Mouse (Mus musculus) 416B (cell line): ENCODE measurements around the gene Barx2.
"Not testable (repeated sequence)": the region's sequence is repeated elsewhere in the genome, so short reads cannot be mapped to it uniquely, and the experiment has no call there.

Experiments
- DNase-seq: peaks from one replicate; pipeline ENCODE4 v3.0.0; 2011; ENCODE audit warnings: low read depth

Barx2 gene

DNA sequence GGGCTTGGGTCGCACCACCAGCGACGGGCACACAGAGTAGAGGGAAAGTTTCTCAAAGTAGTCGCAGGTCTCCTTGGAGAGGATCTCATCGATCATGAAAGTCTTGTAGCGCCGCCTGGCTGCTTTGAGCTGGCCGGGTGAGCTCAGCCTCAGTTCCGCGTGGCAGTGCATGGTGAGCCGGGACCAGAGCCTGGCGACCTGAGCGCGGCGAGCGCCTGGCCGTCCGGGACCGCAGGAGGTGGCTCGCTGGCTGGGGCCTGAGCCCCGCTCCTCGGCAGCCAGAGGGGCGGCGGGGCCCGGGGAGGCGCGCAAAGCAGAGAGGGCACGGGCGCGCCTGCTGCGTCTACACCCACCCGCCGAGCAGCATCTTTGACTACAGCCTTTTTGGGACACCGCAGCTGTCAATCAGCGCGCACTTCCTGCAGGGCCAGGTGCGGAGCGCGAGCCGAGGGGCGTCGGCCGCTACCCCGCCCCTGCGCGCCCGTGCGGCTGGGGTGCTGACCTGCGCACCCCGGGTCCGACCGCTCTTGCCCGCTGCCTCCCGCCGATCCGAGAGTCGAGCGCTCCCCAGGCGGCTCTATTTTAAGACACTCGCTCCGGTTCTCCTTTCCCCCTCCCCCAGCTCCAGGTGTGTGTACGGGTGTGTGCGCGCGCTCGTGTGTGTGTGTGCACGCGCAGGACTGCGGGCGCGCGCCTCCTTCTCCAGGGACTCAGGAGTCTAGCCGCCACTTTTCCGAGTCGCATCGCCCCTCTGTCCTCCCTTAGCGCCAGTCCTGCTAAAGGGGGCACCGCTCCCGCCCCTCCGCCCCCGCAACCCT lies at the start of gene Barx2:
TSS of gene Barx2 (minus strand) at position 542 of the 818 bp plus-strand sequence.
- no peak for DNase-seq

DNA sequence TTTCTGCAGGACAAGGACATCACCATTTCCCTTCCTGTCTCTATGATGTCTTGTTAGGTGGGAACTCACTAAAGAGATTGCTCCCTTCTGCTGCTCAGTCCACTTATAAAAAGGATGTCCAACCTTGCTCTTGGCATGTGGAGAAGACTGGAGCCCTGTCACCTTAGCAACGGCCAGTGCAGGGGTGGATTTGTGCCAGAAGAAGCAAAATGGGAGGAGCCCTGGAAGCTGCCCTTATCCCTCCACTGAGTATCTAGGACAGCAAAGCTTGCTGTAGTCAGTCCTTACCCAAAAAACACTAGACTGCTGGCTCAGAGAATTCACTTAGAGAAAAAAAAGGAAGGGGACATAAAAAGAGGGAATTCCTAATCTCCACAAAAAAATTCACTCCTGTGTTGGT lies 49.0 kb upstream of the Barx2 start:
- no peak for DNase-seq

DNA sequence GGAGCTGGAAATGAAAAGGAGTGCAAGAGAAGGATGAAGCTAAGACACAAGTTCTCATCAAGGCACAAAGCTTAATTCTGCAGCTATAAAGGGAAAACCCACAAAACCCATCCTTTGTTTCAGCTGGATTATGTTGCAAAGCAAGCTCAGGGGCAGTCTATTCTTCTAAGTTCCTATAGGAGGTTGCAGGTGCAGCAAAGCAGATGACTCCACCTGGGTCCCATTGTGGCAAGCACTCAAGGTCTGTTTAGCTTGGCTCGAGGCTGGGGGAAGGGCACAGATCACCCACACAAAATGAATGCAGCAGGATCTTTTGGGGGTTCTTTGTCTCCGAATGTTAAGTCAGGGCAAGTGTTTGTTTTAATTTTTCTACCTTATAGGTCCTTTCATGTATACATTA lies 47.2 kb upstream of the Barx2 start:
- no peak for DNase-seq

DNA sequence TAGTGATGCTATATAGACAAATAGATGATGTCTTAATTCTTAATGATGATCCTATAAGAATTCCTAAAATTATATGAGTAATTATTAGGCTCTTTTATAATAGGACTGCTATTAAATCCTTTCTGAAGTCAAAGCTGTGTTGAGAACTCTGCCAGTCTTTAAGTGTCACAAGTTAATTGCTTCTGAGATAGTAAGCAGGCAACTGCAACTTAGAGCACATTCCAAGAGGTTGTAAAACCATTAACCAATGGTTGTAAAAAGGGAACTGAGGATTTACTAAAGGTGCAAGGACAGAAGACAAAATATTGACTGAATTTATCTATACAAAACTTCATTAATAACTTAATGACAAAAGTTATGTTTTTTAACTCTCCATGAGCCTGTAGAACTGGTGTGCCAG lies 44.9 kb upstream of the Barx2 start:
- DNase-seq: no peak

DNA sequence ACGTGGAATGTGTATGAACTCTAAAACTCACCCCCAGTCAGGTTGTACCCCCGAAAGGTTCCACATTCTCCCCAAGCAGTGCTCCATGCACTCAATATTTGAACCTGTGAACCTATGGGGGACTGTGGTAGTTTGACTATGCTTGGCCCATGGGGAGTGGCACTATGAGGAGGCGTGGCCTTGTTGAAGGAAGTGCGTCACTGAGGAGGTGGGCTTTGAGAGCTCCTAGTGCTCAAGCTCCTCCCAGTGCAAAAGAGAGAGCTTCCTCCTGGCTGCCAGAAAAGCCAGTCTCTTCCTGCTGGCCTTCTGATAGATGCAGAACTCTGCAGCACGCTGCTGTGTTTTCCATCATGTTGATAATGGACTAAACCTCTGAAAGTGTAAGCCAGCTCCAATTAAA lies 37.2 kb upstream of the Barx2 start:
- DNase-seq: peak; percentile 18

DNA sequence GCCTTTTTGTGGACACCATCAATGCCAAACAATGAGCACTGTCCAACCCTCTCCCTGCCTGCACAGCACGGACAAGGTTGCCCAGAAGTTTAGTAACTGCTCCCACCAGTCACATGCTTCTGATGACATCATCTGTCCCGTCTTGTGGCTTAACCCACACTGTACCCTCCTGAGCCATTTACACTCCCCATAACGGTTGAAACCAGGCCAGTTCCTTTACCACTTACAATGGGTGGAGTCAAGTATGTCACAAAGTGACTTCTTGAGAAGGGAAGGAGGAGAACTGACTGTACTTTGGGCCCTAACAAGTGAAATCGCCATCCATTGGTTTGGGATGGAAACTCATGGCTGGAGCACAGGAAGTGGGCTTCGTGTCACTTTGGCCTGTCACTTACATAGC lies 35.8 kb upstream of the Barx2 start:
- peak; percentile 17 for DNase-seq

DNA sequence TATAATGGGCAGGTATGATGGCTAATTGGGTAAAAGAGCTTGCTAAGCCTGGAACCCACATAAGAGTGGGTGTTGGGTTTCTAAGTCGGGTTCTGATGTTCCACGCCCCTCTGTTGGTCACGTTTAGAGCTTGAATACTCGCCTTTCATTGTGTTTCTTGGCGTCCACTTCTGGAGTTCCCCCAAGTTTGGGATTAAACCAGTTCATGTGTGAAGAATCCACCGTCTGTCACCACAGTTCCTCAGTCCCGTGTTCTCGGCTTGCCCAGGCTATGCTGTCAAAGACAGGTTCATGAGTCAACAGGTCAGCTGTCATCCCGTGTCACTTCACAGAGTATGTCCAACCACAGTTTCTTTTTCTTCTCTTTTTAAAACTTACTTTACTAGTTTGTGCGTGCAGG lies 33.8 kb upstream of the Barx2 start:
- no peak for DNase-seq

DNA sequence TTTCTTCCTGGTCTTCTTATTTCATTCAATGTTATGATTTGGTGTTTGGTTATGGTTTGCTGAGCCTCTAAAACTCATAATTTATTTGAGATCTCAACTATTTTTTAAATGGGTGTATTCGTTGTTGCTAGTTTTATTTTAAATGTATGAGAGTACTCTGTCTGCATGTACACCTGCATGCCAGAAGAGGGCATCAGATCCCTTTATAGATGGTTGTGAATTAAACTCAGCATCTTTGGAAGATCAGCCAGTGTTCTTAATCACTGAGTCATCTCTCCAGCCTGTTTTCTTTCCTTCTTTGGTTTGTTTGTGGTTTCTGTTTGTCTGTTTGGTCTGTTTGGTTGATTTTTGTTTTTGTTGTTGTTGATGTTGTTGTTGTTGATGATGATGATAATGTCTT lies 29.1 kb upstream of the Barx2 start:
- peak; percentile 25 for DNase-seq

DNA sequence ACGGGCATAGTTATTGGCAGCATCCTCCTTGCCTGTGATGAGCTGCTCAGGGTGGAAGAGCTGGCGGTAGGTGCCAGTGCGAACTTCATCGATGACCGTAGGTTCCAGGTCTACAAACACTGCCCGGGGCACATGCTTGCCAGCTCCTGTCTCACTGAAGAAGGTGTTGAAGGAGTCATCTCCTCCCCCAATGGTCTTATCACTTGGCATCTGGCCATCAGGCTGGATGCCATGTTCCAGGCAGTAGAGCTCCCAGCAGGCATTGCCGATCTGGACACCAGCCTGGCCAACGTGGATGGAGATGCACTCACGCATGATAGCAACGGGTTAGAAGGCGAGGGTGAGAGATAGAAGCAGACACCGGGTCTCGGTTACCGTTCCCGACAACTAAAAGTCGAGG lies 23.2 kb upstream of the Barx2 start:
- not testable (repeated sequence) for DNase-seq

DNA sequence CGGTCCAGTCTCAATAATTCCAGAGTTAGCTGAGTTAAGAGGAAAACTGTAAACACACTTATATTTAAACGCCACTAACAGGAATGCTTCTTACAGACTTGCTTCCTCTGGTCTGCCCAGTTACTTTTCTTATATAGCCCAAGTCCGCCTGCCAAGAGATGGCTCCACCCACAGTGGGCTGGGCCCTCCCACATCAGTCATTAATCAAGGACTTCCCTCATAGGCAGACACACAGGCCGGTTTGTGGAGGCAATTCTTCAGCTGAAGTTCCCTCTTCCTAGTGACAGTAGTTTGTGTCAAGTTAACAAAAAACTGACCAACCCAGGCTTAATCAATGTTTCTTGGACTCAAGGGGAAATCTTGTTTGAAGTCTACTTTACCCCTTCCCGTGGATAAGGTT lies 18.4 kb upstream of the Barx2 start:
- DNase-seq: peak; percentile 47

DNA sequence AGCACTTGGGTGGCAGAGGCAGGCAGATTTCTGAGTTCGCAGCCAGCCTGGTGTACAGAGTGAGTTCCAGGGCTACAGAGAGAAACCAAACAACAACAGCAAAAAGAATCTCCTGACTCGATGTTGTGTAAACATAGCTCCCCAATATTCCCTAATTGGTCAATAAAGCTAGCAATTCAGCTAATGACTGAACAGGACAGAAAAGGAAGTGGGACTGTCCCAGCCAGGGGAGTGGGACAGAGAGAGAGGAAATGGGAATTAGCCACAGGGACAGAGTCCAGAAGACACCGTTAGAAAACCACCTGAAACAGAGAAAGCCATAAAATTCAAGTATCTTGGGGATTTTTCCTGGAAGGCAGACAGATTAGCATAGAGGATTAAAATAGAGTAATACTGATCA lies 18.0 kb upstream of the Barx2 start:
- no peak for DNase-seq

DNA sequence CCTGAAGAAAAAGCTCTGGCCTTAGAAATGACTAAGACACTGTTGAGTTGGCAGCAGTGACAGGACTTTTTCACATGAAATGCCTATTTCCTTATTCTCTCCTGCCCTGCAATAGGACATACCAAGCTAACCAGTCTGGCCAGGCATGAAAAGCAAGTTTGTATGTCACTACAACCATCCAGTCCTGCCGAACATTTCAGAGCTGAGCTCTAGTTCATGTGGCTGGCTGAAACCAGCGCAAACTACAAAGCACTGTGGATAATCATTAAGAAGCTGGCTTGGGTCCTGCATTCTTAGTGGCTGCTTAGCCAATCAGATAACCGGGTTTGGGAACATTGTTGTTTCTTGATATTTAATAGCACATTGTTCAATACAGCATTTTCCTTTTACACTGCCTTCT lies 13.5 kb upstream of the Barx2 start:
- DNase-seq: no peak

DNA sequence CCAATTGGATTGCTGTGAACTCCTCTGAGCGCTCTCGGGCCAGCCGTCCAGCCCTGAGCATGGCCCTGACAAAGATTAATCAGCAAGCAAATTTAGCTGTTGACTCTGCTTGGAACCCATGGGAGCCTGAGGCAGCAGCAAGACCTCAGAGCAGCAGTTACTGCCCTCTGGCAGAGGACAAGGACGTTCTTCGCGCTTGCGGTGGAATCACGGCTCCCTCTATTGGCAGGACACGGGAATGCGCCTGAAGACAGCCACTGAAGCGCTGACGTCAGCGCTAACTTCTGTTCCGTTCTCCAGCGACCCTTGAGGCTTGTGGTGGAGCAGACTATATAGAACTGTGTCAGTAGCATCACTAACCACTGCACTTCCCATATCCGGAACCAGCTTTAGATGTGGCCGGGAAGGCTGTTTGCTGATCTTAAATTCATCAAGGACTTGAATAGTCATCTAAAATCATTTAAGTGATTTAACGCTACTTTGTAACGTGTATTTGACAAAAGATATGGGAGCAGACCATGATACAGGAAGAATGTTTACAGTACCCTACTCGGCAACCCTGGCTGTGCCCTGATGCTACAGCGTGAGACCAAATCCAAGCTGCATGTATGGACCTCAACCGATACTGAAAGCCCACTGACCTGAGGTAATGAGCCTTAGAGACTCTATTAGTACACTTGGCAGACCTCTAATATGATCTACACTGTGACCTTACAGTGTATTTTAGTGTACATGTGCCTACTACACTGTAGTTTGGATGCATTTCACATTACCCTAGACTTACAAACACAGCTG lies 12.8 kb upstream of the Barx2 start:
- peak; percentile 68 for DNase-seq

DNA sequence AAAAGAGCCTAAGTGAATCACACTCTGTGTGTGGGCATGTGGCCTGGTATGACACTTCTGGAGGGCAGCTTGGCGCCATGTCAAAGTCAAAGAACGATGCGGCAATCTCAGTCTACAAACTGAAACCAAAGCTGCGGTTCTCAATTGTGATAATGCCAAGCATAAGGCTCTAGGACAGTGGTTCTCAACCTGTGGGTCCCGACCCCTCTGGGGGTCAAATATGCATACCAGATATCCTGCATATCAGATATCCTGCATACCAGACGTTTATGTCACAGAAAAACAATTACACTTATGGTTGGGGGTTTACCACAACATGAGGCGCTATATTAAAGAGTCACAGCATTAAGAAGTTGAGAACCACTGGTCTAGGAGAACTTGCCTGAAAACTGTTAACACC lies 10.3 kb upstream of the Barx2 start:
- DNase-seq: peak; percentile 11

DNA sequence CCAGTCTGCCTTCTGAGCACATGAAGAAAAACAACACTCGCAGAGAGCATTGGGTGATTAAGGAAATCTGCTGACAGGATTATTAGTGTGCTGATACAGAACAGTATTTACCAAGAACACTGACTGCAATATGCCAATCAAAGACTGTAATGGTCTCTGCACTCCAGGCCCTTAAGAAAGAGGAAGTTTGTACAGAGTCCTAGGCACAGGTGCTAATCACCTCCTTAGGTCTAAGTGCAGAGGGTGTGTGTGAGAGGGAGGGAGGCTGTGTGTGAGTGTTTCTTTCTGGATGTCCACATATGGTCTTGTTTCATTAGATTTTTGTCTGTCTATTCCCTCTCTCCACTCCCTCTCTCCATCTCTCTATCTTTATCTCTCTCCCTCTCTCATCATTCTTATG lies 6.5 kb upstream of the Barx2 start:
- no peak for DNase-seq

DNA sequence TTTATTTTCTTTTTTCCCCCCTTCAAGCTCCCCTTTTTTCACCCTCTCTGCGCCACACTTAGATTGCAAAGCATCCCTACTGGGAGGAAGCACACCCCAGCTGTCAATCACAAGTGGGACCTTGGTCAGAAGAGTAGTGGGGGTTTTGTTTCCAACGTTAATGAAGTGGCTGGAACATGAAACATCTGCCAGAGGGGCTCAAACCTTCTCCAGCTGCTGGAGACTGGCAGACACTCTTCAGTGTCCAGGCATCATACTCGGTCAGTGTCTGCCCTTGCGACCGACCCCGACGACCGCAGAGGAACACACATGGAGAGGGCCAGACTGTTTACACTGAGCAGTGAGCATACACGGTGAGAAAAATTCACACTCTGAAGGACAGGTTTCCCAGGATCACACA lies 3.2 kb upstream of the Barx2 start:
- DNase-seq: no peak

DNA sequence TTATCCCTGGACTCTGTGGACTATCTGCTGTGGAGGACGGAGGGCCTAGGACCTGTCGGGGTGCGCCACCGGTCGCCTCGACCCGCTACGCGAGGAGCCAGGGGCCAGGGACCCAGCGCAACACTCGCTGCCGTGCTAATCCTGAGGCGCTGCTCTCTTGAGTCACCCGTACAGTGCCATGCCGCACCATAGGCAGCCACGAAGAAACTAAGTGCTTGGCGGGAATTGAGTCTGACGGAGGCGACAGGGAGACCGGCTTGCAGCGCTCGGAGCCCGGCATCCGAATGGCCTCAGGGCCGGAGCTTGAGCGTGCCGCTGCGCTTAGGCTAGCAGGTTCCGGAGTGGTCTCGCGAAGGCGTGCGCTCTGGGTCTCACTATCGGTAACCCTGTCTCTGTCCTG lies 1.6 kb upstream of the Barx2 start:
- DNase-seq: no peak

DNA sequence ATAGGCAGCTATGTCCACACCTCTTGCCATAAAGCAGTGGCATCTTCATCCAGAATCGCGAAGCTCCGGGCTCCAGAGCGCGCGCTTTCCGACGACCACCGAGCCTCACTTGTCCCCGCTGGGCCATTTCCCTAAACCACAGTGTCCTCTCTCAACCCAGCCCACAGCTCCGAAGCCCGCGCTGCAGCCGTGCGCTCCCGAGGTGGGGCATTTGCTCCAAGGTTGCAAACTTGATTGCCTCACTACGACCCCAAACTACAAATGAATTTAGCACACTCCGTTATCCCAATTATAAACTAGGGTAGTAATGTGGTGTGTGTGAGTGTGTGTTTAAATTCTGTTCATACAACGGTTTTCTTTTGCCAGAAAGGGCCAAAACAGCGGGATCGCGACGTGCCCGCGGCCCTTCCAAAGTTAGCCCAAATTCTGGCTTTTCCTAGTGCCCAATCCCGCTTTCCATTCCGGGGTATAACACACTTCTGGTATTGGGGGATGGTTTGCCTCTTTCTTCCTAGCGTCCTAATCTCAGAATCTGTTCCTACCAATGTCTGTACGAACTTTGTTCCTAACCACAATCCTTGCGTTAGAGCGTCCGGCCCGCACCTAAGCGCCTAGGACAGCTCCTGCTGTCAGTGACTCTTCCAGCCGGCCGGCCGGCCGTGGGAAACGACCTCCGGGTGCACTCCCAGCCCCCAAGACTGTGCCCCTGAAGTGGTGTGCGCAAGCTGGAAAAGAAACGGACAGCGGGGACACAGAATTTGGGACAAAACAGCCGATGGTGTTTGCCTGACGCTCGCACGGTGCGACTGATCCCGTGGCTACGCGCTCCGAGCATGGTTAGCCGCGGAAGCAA lies 703 bp upstream of the Barx2 start:
- no peak for DNase-seq

DNA sequence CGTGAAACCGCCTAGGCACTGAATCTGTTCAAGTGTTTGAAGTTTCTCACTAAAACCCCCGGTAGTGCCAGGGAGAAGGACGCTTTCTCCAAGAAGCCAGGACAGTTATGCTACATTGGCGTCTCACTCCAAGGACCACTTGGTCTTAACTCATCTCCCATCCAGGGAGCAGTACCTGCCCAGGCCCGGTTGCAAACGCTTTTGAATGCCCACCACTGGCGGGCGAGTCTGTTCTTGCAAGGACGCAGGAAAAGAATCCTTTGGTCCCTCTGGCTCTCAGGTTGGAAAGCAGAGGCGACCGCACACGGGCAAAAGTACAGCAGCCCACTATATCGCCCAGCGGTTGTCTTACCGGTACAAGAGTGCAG lies 725 bp downstream of the Barx2 start:
- no peak for DNase-seq

DNA sequence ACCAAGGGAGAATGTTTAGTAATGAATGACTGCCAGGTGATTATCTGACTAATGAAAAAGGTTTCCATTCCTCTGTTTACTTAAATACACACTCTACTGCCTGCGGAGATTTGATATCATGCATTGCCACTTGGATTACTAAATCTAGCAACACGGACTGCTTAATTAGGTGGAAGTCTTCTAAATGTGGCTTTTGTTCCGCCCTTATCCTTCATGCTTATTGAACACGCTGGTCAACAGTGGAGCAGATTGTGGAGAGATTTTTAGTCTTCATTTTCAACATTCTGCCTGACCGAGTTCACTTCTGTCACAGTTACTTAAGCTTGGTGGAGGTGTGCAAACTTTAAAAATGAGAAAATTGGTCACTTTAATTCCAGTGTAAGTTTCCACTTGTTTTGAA lies 3.0 kb downstream of the Barx2 start:
- DNase-seq: no peak

DNA sequence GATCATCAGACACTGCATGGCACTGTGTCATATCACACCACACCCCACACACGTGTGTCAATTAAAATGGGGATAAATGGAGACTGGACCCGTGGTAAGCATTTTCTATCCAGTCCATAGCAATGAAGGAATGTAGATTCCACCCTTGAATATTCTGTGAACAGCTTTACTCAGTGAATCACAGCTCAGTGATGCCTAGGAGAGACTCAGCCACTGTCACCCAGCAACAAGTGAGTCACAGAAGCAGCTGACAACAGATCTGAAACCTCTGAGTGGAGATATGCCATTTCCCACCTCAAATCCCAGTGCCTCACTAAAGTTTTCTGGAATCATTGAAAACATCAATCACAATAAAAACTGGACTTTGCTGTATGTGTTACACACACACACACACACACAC lies 11.5 kb downstream of the Barx2 start:
- no peak for DNase-seq

DNA sequence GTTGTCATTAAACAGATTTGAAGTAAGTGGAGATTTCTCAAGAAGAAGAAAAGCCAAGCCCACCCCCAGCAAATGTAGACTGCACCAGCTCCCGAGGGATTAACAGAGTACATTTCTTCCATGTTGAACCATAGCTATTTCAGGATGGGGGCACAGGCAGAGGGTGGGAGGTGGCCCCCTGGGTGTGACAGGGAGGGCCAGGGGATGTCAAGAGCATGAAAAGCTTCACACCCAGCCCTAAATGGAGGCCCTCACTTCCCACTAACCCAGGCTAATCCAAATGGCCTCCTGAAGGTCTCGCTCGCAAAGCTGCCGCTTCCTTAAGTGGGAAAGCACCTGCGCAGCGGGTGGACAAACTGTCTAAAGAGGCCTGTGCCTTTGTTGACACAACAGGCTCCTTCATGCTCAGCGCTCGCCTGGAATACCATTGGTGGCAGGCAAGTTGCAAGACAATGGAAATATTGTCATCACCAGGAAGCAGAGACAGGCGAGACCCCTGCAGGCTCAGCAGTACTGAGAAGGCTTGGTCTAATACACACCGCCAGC lies 18.4 kb downstream of the Barx2 start:
- no peak for DNase-seq
